Mouse (Mus musculus): ENCODE results near the gene Klf11.
A peak's percentile ranks its signal among the peaks of the same experiment; 100 is the strongest.

DNA sequence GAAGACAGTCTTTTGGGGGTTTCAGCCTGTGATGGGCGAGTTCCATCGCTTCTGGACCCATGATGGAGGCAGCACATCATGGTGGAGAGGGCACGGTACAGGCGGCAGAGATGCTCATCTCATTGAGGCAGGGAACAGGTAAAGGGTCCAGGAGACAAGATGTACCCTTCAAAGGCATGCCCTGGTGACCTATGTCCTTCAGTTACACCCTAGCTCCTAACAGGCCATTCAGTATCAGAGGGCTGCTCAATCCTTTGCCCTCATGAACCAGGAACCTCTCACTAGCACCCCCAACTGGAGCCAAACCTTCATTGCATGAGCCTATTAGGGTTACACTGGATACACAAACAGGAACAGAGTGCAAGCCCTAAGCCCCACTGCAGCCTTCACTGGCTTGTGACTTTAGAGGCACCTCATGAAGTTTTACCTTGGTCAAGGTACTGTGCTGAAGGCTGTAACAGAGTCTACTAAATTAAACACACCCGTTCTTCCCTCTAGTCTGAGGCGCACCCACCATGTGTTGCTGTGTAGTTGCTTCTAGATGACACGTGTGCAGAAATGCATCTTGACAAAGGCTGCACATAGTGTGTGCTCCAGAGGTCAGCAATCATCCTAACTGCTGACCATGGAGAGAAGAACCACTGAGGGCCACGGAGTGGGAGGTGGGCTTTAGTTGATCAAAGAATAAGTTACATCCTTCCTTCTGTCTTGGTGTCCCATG, 46.6 kb downstream of the Klf11 start:
- TF ChIP-seq ETS1 (conservative IDR thresholded peaks at IDR 0.05; ENCODE audit: low read depth, low read length) (no peak), CTCF (conservative IDR thresholded peaks at IDR 0.05 in 1 of 2, IDR thresholded peaks at IDR 0.05 in 1 of 2; ENCODE audit: low read depth in 2 of 2, low read length in 2 of 2) (peak in 1 of 2 experiments; percentile 58; a peak in 2 of 4 replicates), POLR2AphosphoS2 (IDR thresholded peaks at IDR 0.05; ENCODE audit: low read depth, low read length) (no peak), NRF1 (IDR thresholded peaks at IDR 0.05; ENCODE audit: low read depth, low read length) (no peak), HCFC1 (IDR thresholded peaks at IDR 0.05; ENCODE audit: low read depth, low read length) (no peak), EP300 (IDR thresholded peaks at IDR 0.05; ENCODE audit: low read length) (no peak), E2F4 (IDR thresholded peaks at IDR 0.05; ENCODE audit: insufficient replicate concordance, low read depth, low read length) (no peak), MAX (IDR thresholded peaks at IDR 0.05; ENCODE audit: low read length) (no peak), ZNF384 (IDR thresholded peaks at IDR 0.05; ENCODE audit: low read depth, low read length) (no peak), POLR2A (IDR thresholded peaks at IDR 0.05; ENCODE audit: low read depth, low read length) (no peak), SMC3 (IDR thresholded peaks at IDR 0.05; ENCODE audit: low read depth, low read length) (peak; percentile 31; the same call in 1 of the 2 replicates), USF1 (IDR thresholded peaks at IDR 0.05; ENCODE audit: low read depth, low read length) (no peak), MAZ (IDR thresholded peaks at IDR 0.05; ENCODE audit: low read depth, low read length) (no peak), IRF4 (IDR thresholded peaks at IDR 0.05; ENCODE audit: low read depth, low read length) (no peak)
